Comparison of ENCODE assay signal across 8 mouse cellular contexts in the genomic region with DNA sequence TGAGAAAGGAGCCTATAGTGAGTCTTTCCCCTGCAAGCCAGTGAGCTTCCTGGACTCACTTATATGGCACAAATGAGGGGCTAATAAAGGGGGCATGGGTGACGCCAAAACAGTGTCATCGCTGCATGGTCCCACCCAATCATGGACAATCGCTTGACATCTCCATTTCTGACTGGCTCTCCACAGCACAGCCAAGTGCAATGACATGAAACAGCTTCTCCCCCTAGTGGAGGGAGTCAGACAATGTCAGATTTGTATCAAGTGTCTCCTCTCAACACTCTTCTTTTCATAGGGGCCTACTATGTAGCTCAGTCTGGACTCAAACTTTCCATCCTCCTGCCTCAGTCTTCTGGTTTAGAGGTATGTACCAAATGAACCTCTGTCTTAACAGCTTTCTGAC. TPM values are rescaled to one million over a fixed set of nuclear protein-coding genes. Genes with fewer than 3 reads are reported as not detected.
DNase-seq lines count a peak whose midpoint lies in the region; ATAC-seq and TF ChIP-seq lines count a peak whose summit lies in the region.

No protein-coding gene starts in this region.

- H3K4me2 ChIP-seq in hindbrain, embryonic 16.5 days (ENCODE audit: low read length) = no peak overlapping the region
- no peak overlapping the region for H3K4me2 ChIP-seq in midbrain, postnatal 0 days (ENCODE audit: low read depth, low read length, poor library complexity, severe bottlenecking)

- peaks cover 20% of the 10 kb centered on the region for H3K36me3 ChIP-seq in hindbrain, embryonic 16.5 days (ENCODE audit: control insufficient read depth, insufficient read depth, low read length)
- H3K36me3 ChIP-seq in midbrain, postnatal 0 days (ENCODE audit: insufficient read depth, low read length) = peaks cover 31% of the 10 kb centered on the region

- H3K9me3 ChIP-seq in hindbrain, embryonic 16.5 days (ENCODE audit: control insufficient read depth, low read length) = no peaks in the 10 kb centered on the region
- no peaks in the 10 kb centered on the region for H3K9me3 ChIP-seq in midbrain, postnatal 0 days (ENCODE audit: low read length)

- 49% methylated on average over 3 of the region's 3 CpGs for WGBS in hindbrain, embryonic 16.5 days
- WGBS in midbrain, postnatal 0 days = 54% methylated on average over 3 of the region's 3 CpGs

- no peak overlapping the region for H3K4me3 ChIP-seq in hindbrain, embryonic 16.5 days (ENCODE audit: low read length)
- no peak overlapping the region for H3K4me3 ChIP-seq in midbrain, postnatal 0 days (ENCODE audit: low read depth, low read length)

- DNase-seq in left cerebral cortex, adult 11 months (ENCODE audit: low spot score) = peak; percentile 38
- no peak for DNase-seq in left cerebral cortex, adult 8-10 months (ENCODE audit: low spot score in 2 of 2)
- peak; percentile 61 for DNase-seq in MN1 (ENCODE audit: low spot score)
- peak; percentile 37 for DNase-seq in embryo, embryonic 9.5 days (ENCODE audit: extremely low spot score)
- peak; percentile 35 for DNase-seq in left cerebral cortex, postnatal 4 days
- peak; percentile 76 for DNase-seq in midbrain, postnatal 0 days (ENCODE audit: low spot score)

- TF ChIP-seq CTCF in midbrain, postnatal 0 days (IDR thresholded peaks at IDR 0.05) = peak; percentile 86

- no peaks in the 10 kb centered on the region for H3K4me1 ChIP-seq in hindbrain, embryonic 16.5 days (ENCODE audit: control insufficient read depth, insufficient read depth, low read depth, low read length)
- no peaks in the 10 kb centered on the region for H3K4me1 ChIP-seq in midbrain, postnatal 0 days (ENCODE audit: insufficient read depth, low read length)

- no peak overlapping the region for H3K27ac ChIP-seq in hindbrain, embryonic 16.5 days (ENCODE audit: low read depth, low read length)
- no peak overlapping the region for H3K27ac ChIP-seq in midbrain, postnatal 0 days (ENCODE audit: low read depth, low read length)

- peak; percentile 81 for ATAC-seq in hindbrain, embryonic 16.5 days
- peak; percentile 74 for ATAC-seq in midbrain, postnatal 0 days (ENCODE audit: low FRiP score)
- no peak; the same call in 1 of the 2 replicates for ATAC-seq in erythroblast, adult 5-6 weeks (replicated peaks; ENCODE audit: low FRiP score, poor library complexity, severe bottlenecking)

- no peaks in the 10 kb centered on the region for H3K27me3 ChIP-seq in hindbrain, embryonic 16.5 days (replicated peaks; ENCODE audit: control insufficient read depth, insufficient read depth, low read length)
- no peaks in the 10 kb centered on the region for H3K27me3 ChIP-seq in midbrain, postnatal 0 days (ENCODE audit: insufficient read depth, low read length)

- no peak overlapping the region for H3K9ac ChIP-seq in hindbrain, embryonic 16.5 days (ENCODE audit: low read depth, low read length)
- H3K9ac ChIP-seq in midbrain, postnatal 0 days (replicated peaks; ENCODE audit: low read length, poor library complexity, severe bottlenecking) = no peak overlapping the region

- intact Hi-C loops in left cerebral cortex, postnatal 4 days (cut with DNase I) = no loop called here

RNA-seq across cellular contexts. Expression of gene Psat1, which starts 17.9 kb away (rescaled TPM):
- total RNA-seq in left cerebral cortex, adult 8-10 months (2022) = 100 to 1,000 TPM; 116 to 122 (median 118) TPM
- polyA plus RNA-seq in hindbrain, embryonic 16.5 days (2015; fragmentation: Nextera tagmentation; extraction: Ambion mirVana) = 88.3 and 93.2 TPM in 2 replicates
- 10 to 100 TPM; 59.7 to 65.9 TPM for total RNA-seq in left cerebral cortex, postnatal 4 days (2021)
- 97.3 and 106 TPM in 2 replicates for total RNA-seq in midbrain, postnatal 0 days (2014; rRNA removed)
- polyA plus RNA-seq in midbrain, postnatal 0 days (2015; fragmentation: Nextera tagmentation; extraction: Ambion mirVana) = 68.0 and 76.3 TPM in 2 replicates
- total RNA-seq in erythroblast, adult 5-6 weeks (2015; ENCODE audit: low replicate concordance) = 9.8 and 32.5 TPM in 2 replicates
- 13.7 and 25.0 TPM in 2 replicates for total RNA-seq in erythroblast, adult 5-6 weeks (2017; ENCODE audit: low replicate concordance)

RNA-seq across cellular contexts. Expression of gene Cep78, which starts 19.7 kb away (rescaled TPM):
- 10 to 100 TPM in 2 of 4 experiments, 1 to 10 TPM in 2; 8.8 to 10.5 (median 9.8) TPM for total RNA-seq in left cerebral cortex, adult 8-10 months (2022)
- polyA plus RNA-seq in hindbrain, embryonic 16.5 days (2015; fragmentation: Nextera tagmentation; extraction: Ambion mirVana) = 24.1 and 24.4 TPM in 2 replicates
- total RNA-seq in left cerebral cortex, postnatal 4 days (2021) = 10 to 100 TPM; 21.2 to 21.5 TPM
- total RNA-seq in midbrain, postnatal 0 days (2014; rRNA removed) = 22.4 TPM in 2 replicates
- polyA plus RNA-seq in midbrain, postnatal 0 days (2015; fragmentation: Nextera tagmentation; extraction: Ambion mirVana) = 18.1 and 20.1 TPM in 2 replicates
- total RNA-seq in erythroblast, adult 5-6 weeks (2015; ENCODE audit: low replicate concordance) = 2.5 and 3.1 TPM in 2 replicates
- total RNA-seq in erythroblast, adult 5-6 weeks (2017; ENCODE audit: low replicate concordance) = 2.7 and 6.1 TPM in 2 replicates

Comparison
In these comparisons a context has a peak if more than half of its experiments do, and no peak if none do; other contexts are left out.
1. DNase-seq: peak in left cerebral cortex, adult 11 months (single experiment), MN1 (single experiment), embryo, embryonic 9.5 days (single experiment), left cerebral cortex, postnatal 4 days (single experiment) and midbrain, postnatal 0 days (single experiment); none in left cerebral cortex, adult 8-10 months (0 of 2).